9 mouse cellular contexts compared by ENCODE assay signal in genomic region chr1:179844894-179845293, GRCm38 (mm10). TPM values are rescaled to one million over a fixed set of nuclear protein-coding genes. Genes with fewer than 3 reads are reported as not detected.
DNase-seq lines count a peak whose midpoint lies in the region; ATAC-seq lines count a peak whose summit lies in the region.
"Had no signal": no experiment of that assay in that cellular context is flagged by ENCODE, and none has a peak within 500 bp of the region (broad histone marks: within the 10 kb centered on the region; RNA-seq: fewer than 3 reads in every experiment).

No protein-coding gene starts in this region.

- peaks cover 8% of the 10 kb centered on the region; the same call in 1 of the 2 replicates for H3K4me1 ChIP-seq in kidney, embryonic 14.5 days (ENCODE audit: control insufficient read depth, insufficient read depth, low read length)
- peaks cover 19% of the 10 kb centered on the region for H3K4me1 ChIP-seq in liver, embryonic 12.5 days
- H3K4me1 ChIP-seq in neural tube, embryonic 14.5 days (ENCODE audit: control insufficient read depth, insufficient read depth, low read length), result no peaks in the 10 kb centered on the region

- no peak overlapping the region for H3K4me3 ChIP-seq in kidney, embryonic 14.5 days (ENCODE audit: low read length)
- no peak overlapping the region for H3K4me3 ChIP-seq in liver, embryonic 12.5 days
- no peak overlapping the region for H3K4me3 ChIP-seq in neural tube, embryonic 14.5 days (ENCODE audit: low read depth, low read length)
- H3K4me3 ChIP-seq: embryonic facial prominence, embryonic 13.5 days had no signal

- no peak overlapping the region for H3K9ac ChIP-seq in kidney, embryonic 14.5 days (ENCODE audit: low read depth, low read length)
- H3K9ac ChIP-seq in liver, embryonic 12.5 days, result no peak overlapping the region
- H3K9ac ChIP-seq in neural tube, embryonic 14.5 days (replicated peaks; ENCODE audit: low read depth, low read length), result no peak overlapping the region
- H3K9ac ChIP-seq: embryonic facial prominence, embryonic 13.5 days had no signal

- H3K9me3 ChIP-seq in kidney, embryonic 14.5 days (ENCODE audit: control insufficient read depth, low read length), result no peaks in the 10 kb centered on the region
- H3K9me3 ChIP-seq in liver, embryonic 12.5 days (replicated peaks), result no peaks in the 10 kb centered on the region
- no peaks in the 10 kb centered on the region for H3K9me3 ChIP-seq in neural tube, embryonic 14.5 days (ENCODE audit: control insufficient read depth, low read length)
- H3K9me3 ChIP-seq: embryonic facial prominence, embryonic 13.5 days had no signal

- H3K36me3 ChIP-seq in kidney, embryonic 14.5 days (ENCODE audit: control insufficient read depth, insufficient read depth, low read length), result no peaks in the 10 kb centered on the region
- no peaks in the 10 kb centered on the region for H3K36me3 ChIP-seq in liver, embryonic 12.5 days
- no peaks in the 10 kb centered on the region for H3K36me3 ChIP-seq in neural tube, embryonic 14.5 days (ENCODE audit: control insufficient read depth, insufficient read depth, low read length)
- H3K36me3 ChIP-seq: embryonic facial prominence, embryonic 13.5 days had no signal

- peak; percentile 87 for DNase-seq in 416B (ENCODE audit: low read depth)
- DNase-seq in embryo, embryonic 10.5 days (ENCODE audit: low spot score), result peak; percentile 77
- DNase-seq in heart, adult 11 months, result peak; percentile 97
- peak; percentile 43 to 53 for DNase-seq in thymus, adult 18-20 months

- no peak overlapping the region for H3K4me2 ChIP-seq in kidney, embryonic 14.5 days (replicated peaks; ENCODE audit: low read depth, low read length)
- H3K4me2 ChIP-seq in liver, embryonic 12.5 days, result no peak overlapping the region
- no peak overlapping the region for H3K4me2 ChIP-seq in neural tube, embryonic 14.5 days (ENCODE audit: low read depth, low read length)
- H3K4me2 ChIP-seq: embryonic facial prominence, embryonic 13.5 days had no signal

- no peaks in the 10 kb centered on the region for H3K27me3 ChIP-seq in kidney, embryonic 14.5 days (ENCODE audit: control insufficient read depth, insufficient read depth, low read length)
- H3K27me3 ChIP-seq in liver, embryonic 12.5 days (replicated peaks), result no peaks in the 10 kb centered on the region
- no peaks in the 10 kb centered on the region for H3K27me3 ChIP-seq in neural tube, embryonic 14.5 days (ENCODE audit: control insufficient read depth, insufficient read depth, low read length)
- H3K27me3 ChIP-seq: embryonic facial prominence, embryonic 13.5 days had no signal

- ATAC-seq in activated CD4-positive, CD25-positive, alpha-beta regulatory T cell, adult 4 months, result peak; percentile 83
- peak; percentile 73; the same call in 1 of the 2 replicates for ATAC-seq in kidney, embryonic 14.5 days (ENCODE audit: low FRiP score, low TSS enrichment)
- peak; percentile 85 for ATAC-seq in liver, embryonic 12.5 days
- peak; percentile 57 for ATAC-seq in neural tube, embryonic 14.5 days (ENCODE audit: low read depth)

- no peak overlapping the region for H3K27ac ChIP-seq in kidney, embryonic 14.5 days (ENCODE audit: low read depth, low read length)
- H3K27ac ChIP-seq in liver, embryonic 12.5 days, result no peak overlapping the region
- H3K27ac ChIP-seq in neural tube, embryonic 14.5 days (ENCODE audit: low read depth, low read length), result no peak overlapping the region
- H3K27ac ChIP-seq: embryonic facial prominence, embryonic 13.5 days had no signal

- WGBS in kidney, embryonic 14.5 days, result 29% methylated on average over 5 of the region's 5 CpGs
- WGBS in liver, embryonic 12.5 days (ENCODE audit: insufficient replicate concordance), result 16% methylated on average over 5 of the region's 5 CpGs
- 17% methylated on average over 5 of the region's 5 CpGs for WGBS in neural tube, embryonic 14.5 days

RNA-seq across cellular contexts. Expression of gene Ahctf1, which starts 41.4 kb away (rescaled TPM):
- polyA plus RNA-seq in activated CD4-positive, CD25-positive, alpha-beta regulatory T cell, adult 4 months (2017; shearing (Covaris generic)), result 10 to 100 TPM; 23.7 to 26.3 TPM
- polyA plus RNA-seq in kidney, embryonic 14.5 days (2014; fragmentation: Nextera tagmentation; extraction: Ambion mirVana), result 35.1 and 41.3 TPM in 2 replicates
- 35.4 and 35.8 TPM in 2 replicates for polyA plus RNA-seq in liver, embryonic 12.5 days (2016; fragmentation: Nextera tagmentation; extraction: Ambion mirVana)
- 23.4 and 23.6 TPM in 2 replicates for polyA plus RNA-seq in neural tube, embryonic 14.5 days (2014; fragmentation: Nextera tagmentation; extraction: Ambion mirVana)

RNA-seq across cellular contexts. Expression of gene Gm10518, which starts 41.7 kb away (rescaled TPM):
- not detected for polyA plus RNA-seq in activated CD4-positive, CD25-positive, alpha-beta regulatory T cell, adult 4 months (2017; shearing (Covaris generic))
- 0.43 TPM in 1 of 2 replicates, not detected in the other for polyA plus RNA-seq in kidney, embryonic 14.5 days (2014; fragmentation: Nextera tagmentation; extraction: Ambion mirVana)
- 0.45 and 0.61 TPM in 2 replicates for polyA plus RNA-seq in liver, embryonic 12.5 days (2016; fragmentation: Nextera tagmentation; extraction: Ambion mirVana)
- polyA plus RNA-seq in neural tube, embryonic 14.5 days (2014; fragmentation: Nextera tagmentation; extraction: Ambion mirVana), result 0.21 TPM in 1 of 2 replicates, not detected in the other
